Mouse (Mus musculus): ENCODE data around the gene Usp20. TPM values are rescaled to one million over a fixed set of nuclear protein-coding genes. Genes with fewer than 3 reads are reported as not detected.
A peak's percentile ranks its signal among the peaks of the same experiment; 100 is the strongest.
"Not testable (repeated sequence)": the region's sequence is repeated elsewhere in the genome, so short reads cannot be mapped to it uniquely, and the experiment has no call there.

Gene Usp20
- 5.2 and 10.0 TPM in 2 replicates for total RNA-seq (2014; fragmentation: Nextera tagmentation)
- total RNA-seq (2017): 2.2 and 5.5 TPM in 2 replicates

DNA sequence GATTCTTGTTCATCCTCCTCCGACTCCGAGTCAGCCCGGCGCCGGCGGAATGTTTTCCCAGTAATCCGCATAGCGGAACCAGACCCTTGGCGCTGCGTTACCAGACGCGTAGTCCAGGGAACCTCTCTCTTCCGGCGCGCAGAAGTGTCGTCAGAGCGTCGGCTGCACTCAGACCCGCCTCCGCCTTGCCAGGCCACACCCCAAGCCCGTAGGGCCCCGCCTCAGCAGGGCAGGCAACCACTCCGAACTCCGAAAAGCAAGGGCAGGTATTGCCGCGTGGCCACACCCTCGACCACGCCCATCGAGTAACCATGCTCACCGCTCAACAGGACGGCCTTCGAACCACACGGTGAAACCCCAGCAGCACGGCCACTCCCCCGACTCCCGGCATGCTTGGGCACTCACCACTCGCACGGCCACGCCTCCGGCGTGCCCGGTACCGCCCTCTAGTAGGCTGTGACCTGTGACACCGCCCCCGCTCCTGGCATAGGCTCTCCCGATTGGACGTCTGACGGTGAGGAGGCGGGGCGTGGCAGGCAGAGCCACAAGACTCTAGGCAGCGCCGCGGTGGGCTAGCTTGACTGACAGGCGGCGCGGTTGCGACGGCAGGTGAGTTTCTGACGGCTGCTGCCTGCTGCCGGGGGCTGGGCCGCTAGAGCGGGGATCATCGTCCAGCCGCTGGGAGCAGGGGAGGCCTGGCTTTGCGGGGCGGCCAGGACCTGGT is at the start of gene Usp20, which contains the start of gene BC005624:
Usp20 (plus strand) TSS at position 490 of the 724 bp plus-strand sequence.
BC005624 (minus strand) TSS at position 412 of the 724 bp plus-strand sequence.
- peak; percentile 90 for ATAC-seq (replicated peaks; ENCODE audit: poor library complexity, severe bottlenecking)

DNA sequence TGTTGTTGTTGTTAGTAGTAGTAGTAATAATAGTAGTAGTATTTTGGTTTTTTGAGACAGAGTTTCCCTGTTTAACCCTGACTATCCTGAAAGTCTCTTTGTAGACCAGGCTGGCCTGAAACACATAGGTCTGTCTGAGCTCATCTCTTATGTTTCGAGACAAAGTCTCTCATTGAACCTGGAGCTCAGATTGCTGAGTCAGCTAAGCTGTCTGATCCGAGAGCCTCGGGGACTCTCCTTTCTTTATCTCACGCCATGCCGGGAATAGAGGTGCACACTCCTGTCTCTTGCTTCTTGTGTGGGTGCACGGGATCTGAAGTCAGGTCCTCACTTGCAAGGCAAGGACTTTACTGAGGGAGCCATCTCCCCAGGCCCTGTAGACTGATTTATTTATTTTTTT is 49.0 kb upstream of the Usp20 start:
- no peak for ATAC-seq (replicated peaks; ENCODE audit: poor library complexity, severe bottlenecking)

DNA sequence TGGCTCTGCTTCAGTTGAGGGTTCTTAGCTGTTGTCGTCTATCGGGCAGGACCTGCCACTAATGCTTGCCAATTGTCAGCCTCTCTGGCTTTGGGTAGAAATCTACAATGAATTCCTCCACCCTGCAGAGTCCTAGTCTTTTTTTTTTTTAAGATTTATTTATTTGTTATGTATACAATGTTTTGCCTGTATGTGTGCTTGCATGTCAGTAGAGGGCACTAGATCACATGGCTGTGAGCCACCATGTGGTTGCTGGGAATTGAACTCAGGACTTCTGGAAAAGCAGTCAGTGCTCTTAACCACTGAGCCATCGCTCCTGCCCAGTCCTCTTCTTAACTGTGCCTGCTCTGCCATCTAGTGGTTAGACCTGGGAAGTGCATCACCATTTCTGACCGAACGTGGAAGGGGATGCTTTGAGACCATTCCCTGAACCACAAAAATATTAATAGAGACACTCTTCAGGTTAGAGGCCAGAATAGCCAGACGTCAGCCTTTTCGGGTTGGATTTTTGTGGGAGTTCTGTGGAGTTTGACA is 48.1 kb upstream of the Usp20 start:
- peak; percentile 56 for ATAC-seq (replicated peaks; ENCODE audit: poor library complexity, severe bottlenecking)

DNA sequence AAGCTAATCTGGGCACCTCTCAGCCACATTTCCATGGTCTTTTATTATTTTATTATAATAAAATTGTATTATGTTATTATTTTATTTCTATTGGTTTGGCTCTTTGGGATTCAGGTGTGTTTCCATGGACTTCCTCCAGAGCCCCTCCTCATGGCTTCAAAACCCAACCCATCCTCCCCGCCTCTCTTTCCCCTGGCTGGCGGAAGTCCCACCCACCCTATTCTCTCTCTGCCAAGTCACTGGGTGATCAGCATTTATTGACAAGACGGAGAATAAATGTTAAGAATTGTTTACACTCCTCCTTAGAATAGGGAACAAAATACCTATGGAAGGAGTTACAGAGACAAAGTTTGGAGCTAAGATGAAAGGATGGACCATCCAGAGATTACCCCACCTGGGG is 45.3 kb upstream of the Usp20 start:
- ATAC-seq (replicated peaks; ENCODE audit: poor library complexity, severe bottlenecking): no peak

DNA sequence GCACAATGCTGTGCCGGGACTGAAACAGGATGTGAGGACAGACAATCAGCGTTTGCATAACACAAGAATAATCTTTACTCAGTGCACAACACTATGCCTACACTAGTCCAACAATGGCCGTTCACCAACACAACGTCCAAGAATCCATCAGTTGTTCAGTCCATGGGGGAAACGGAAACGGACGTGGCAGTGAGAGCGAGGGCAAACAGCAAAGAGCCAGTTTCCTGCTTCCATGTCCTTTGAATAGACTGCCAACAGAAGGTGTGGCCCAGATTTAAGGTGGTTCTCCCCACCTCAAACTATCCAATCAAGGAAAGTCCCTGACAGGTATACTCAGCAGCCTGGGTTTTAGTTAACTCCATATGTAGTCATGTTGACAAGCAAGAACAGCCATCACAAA is 44.3 kb upstream of the Usp20 start:
- ATAC-seq (replicated peaks; ENCODE audit: poor library complexity, severe bottlenecking): no peak

DNA sequence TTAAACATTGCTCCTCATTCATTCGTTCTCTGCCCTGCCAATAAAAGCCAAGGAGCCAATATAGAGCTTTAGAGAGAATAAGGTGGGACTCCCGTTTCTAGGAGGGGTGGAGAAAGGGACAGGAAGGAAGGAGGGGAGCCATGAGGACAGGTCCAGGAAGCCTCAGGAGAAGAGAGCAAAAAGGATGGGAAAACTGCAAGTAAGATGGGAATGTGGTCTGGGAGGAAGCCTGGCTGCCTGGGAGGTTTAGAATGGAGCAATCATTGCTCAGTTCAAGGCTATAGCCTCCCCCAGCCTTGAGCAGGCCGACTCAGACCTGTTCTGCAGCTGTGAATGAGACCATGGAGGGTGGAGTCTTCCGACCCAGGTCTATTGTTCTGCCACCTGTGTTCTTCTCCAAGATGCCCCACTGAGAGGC is 43.5 kb upstream of the Usp20 start:
- ATAC-seq (replicated peaks; ENCODE audit: poor library complexity, severe bottlenecking): no peak

DNA sequence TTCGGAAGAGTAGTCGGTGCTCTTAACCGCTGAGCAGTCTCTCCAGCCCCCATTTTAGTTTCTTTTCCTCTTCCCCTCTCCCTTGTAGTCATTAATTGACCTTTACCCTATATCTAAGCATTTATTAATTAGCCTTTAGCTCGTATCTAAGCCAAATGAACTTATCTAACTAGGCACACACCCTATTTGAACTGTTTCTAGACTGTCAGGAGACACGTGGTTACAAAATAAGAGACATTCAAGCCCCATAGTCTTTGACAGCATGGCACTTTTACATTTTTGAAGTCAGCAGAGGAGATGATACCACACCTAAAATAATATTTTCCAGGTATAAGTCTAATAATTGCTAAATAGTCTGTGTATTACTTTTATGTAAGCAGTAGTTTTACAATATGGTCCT is 40.5 kb upstream of the Usp20 start:
- ATAC-seq (replicated peaks; ENCODE audit: poor library complexity, severe bottlenecking): no peak

DNA sequence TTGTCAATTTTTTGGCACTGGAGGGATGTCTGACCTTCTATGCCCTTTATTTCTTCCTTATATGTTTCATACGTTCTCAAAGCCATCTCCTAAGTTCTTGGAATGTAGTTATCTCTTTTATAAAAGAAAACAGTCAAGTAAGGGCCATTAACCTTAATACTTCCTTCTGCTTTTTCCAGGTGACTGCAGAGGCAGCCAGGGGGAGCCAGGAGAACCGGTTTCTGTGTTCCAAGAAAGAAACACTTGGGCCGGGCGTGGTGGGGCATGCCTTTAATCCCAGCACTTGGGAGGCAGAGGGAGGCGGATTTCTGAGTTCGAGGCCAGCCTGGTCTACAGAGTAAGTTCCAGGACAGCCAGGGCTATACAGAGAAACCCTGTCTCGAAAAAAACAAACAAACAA is 40.0 kb upstream of the Usp20 start:
- ATAC-seq (replicated peaks; ENCODE audit: poor library complexity, severe bottlenecking): not testable (repeated sequence)

DNA sequence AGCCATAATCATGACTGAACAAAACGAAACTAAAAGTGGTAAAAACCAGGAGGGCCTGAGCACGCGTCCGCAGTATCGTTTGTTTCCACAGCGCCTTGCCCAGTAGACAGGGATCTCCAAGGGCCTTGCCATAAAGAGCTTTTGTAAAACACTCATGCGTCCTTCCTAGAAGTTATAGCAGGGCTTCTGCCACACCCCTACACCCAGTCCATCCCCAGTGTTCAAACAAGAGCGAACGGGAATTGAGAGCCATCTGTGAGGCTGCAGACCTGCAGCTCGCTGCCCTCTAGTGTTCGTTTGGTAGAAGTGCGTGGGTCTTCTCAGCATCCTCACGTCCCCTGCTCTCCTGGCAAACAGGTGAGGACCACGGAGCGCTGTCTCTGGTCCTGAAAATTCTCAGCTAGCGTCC is 39.5 kb upstream of the Usp20 start:
- peak; percentile 91 for ATAC-seq (replicated peaks; ENCODE audit: poor library complexity, severe bottlenecking)

DNA sequence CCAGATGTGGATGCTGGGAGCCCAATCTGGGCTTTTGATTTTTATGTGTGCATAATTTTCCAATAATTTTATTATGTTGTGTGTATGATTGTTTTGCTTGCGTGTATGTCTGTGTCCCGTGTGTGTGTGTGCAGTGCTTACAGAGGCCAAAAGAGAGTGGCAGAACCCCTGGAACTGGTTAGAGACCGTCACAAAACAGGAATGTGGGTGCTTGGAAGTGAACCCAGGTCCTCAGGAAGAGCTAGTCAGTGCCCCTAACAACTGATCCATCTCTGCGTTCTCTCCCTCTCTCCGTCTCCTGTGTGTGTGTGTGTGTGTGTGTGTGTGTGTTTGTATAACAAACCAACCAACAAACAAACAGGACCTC is 29.6 kb upstream of the Usp20 start:
- ATAC-seq (replicated peaks; ENCODE audit: poor library complexity, severe bottlenecking): no peak

DNA sequence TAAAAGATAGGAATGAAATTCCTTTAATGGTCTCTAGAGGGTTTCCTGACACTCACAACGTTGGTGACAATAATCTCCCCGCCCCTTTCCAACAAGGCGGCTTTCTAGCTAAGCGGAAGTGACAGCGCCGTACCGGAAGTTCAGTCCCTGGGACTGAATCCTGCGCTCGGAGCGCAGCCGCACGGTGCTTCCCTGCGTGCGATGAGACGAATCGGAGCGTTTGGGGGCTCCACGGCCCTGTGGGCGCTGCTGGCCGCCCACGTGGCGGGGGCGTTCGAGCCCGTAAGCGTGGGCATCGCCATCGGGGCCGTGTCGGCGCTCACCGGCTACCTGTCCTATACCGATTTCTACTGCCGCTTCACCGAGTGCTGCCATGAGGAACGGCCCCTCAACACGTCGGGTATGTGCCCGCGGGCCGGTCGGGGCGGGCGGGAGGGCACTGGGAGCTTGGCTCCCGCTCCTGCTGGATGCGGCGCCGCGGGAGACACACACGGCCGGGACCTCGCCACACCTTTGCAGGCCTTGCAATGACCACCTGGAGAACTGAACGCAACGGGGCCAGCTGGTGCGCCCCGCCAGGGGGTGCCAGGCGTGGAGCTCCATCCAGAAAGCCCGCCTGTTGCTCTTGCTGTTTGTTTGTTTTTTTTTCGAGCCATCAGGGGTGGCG is 29.1 kb upstream of the Usp20 start, which contains the start of gene Tor1b:
Tor1b (plus strand) TSS at position 136 of the 667 bp plus-strand sequence.
- ATAC-seq (replicated peaks; ENCODE audit: poor library complexity, severe bottlenecking): peak; percentile 92

DNA sequence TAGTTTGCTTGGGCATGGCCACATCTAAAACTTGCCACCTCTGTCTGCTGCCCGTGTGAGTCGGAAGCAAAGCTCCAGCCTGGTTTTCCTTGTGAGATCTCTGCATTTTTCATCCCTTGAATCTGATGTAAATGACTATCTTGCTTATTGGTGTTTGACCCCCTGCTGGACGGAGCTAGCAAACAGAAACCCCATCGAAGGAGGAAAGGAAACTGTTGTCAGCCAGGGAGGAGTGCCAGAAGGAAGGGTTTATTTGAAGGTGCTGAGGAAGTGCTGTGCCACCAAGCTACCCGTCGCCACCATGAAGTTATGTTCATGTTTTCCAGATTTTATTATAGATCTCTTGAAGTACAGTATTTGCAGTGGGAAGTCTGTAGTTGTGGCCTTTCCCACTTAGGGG is 27.3 kb upstream of the Usp20 start:
- ATAC-seq (replicated peaks; ENCODE audit: poor library complexity, severe bottlenecking): peak; percentile 52; the same call in 1 of the 2 replicates

DNA sequence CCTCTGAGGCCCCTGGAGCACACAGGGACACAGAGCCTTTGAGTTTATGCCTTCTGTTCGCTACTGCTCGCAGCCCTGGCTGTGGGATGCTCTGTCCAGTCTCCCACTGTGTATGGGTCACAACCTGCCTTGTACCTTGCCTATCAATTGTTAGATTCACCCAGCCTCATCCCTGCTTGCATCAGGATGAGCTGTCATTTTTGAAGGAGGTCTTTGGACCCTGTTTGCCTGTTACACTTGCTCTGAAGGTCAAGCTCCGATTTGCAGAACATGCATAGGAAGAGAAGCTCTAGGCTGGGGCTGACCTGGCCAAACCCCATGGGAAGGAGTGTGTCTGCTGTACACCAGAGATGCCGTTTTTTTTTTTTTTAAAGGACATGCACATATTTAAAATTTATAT is 24.6 kb upstream of the Usp20 start:
- ATAC-seq (replicated peaks; ENCODE audit: poor library complexity, severe bottlenecking): no peak

DNA sequence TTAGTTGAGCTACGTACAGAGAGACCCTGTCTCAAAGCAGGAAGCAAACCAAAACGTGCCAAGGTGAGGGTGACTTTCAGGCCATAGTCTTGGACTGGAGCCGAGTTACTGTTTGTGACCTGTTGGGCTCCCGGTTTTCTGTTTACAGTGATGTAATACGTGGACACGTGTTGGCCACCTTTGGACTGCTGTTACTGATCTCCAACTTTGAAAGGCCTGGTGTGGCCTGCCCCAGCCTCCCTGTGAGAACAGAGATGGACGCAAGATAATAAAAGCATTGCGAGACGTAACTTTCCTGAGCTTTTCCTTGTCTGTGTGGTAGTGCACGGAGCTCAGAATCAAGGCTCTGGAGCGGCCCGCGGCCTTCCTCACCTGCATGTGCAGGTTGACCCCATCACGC is 23.4 kb upstream of the Usp20 start:
- ATAC-seq (replicated peaks; ENCODE audit: poor library complexity, severe bottlenecking): no peak

DNA sequence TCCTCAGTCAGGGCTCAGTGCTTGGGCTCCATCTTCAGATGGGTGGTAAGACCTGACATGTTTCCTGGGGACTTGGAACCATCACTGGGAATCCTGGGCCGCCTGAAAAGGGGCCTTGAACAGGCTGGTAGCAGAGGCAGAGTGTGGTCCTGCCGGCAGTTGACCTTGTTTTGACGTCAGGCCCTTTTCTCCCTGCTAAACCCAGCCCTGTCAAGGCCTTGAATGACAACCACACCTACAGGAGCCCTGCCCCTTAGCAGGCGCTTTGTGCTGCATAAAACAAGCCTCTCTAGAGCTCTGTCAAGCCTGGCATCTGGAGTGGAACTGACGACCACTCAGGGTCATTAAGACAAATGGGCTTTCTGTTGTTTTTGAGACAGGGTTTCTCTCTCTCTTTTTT is 22.2 kb upstream of the Usp20 start:
- no peak for ATAC-seq (replicated peaks; ENCODE audit: poor library complexity, severe bottlenecking)

DNA sequence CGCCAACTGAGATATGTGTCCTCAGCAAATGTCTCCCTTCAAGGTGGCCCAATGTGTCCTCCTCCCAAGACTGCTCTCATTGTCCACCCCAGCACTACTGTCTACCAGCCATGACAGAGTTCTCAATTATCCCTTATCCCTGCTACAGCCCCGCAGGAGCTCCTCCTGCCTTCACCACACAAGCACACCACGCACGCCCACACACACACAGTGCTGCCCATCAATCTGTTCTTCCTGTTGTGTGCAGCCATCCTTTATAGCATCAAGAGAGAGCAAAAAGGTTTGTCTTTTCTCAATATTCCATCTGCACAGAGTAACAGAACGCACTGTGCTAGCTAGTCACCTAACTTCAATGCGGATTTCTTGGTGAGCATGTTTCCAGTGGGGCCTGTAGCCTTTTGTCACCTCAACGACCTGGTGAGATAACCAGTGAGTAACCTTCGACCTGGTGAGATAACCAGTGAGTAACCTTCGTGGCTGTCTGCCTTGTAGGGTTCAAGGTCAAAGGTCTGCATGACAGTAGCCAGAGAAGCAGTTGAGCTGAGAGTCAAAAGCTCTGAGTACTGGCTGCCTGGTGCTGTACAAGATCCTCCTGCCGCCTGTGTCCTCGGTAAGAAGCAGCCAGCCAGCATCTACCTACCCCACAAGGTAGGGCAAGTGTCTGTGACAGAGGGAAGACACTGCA is 19.4 kb upstream of the Usp20 start:
- ATAC-seq (replicated peaks; ENCODE audit: poor library complexity, severe bottlenecking): no peak

DNA sequence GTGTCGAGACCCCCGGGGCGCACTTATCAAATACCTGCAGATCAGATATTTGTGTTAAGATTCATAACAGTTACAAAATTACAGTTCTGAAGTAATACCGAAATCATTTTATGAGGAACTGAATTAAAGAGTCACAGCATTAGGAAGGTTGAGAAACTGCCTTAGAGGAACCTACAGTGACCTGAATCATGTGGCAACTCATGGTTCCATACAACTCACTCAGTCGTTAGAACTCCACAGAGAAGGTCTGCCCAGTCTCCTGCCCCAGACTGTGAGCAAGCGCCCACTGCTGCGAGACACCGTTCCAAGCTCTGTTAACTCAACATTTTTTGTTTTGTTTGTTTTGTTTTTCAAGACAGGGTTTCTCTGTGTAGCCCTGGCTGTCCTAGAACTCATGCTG is 16.5 kb upstream of the Usp20 start:
- peak; percentile 74 for ATAC-seq (replicated peaks; ENCODE audit: poor library complexity, severe bottlenecking)

DNA sequence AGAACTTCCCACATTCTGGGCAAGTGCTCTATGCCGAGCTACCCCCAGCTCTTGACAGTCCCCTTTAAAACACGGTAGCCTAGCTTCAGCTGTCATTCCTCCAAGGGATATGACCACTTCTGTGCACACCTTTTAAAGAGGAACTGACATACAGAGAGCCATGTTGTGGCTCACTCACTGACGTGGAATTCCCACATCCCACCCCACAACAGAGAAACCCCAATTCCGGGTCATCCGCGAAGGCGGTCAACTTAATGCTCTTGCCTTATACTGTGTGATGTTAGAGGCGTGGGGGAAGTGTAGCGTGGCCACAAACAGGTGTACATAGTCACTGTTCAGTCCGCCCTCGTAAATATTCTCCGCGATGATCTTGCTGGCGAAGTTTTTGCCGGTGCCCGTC is 15.3 kb upstream of the Usp20 start:
- peak; percentile 49 for ATAC-seq (replicated peaks; ENCODE audit: poor library complexity, severe bottlenecking)

DNA sequence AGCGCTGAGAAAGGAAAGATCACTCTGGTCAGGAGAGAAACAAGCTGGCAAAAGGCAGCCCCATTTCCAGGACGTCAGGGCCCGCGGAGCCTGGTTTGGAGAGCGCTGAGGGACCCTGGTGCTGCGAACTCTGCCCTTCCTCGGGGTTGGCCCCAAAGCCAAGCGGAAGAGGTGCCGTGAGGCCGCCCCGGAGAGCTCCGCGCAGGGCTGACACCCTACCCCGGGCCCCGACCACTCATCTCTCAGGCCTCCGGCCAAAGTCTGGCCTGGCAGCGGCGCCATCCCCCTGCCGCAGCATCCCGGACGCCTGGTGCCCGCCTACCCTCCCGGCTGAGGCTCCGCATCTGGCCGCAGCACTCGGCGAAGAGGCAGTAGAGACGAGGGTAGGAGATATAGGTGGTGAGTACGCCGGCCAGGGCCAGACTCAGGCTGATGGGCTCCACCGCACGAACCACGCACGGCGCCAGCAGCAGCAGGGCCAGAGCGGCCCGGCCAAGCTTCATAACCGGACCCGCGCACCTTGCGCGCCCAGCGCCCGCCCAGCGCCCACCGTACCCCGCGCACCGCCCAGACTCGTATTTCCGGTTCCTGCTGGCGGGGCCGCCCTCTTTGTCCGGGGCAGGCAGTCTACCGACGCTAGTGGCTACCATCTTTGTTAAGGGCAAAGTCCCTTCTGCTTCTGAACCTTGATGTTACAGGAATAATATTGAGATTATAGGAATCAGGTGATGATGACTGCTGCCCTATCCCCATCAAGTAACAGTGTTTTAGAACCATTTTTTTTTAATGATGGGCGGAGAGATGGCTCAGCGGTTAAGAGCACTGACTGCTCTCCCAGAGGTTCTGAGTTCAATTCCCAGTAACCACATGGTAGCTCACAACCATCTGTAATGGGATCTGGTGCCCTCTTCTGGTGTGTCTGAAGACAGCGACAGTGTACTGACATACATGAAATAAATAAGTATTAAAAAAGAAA is 14.4 kb upstream of the Usp20 start, which contains the start of gene Tor1a:
Tor1a (minus strand) TSS at position 582 of the 976 bp plus-strand sequence.
- peak; percentile 70 for ATAC-seq (replicated peaks; ENCODE audit: poor library complexity, severe bottlenecking)

DNA sequence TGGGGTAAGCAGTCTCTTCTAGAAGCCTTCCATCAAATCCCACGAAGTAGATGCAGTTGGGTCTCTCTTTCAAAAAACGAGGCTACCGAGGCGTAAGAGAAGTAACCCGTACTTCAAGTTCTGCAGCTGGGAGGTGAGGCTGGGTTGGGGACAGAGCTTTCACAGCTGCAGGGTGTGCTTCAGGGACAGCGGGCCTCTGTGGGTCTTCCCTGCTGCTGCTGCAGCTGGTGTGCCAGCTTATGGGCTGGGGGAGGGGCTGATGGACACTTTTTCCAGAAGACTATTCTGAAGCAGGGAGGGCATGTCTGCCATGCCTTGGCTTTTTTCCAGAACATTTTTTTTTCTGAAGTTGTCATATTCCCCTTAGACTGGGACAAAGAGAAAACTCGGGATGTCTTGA is 945 bp downstream of the Usp20 start:
- ATAC-seq (replicated peaks; ENCODE audit: poor library complexity, severe bottlenecking): no peak

All from granulocyte monocyte progenitor cell, adult 5-6 weeks (primary cell).